Mouse (Mus musculus) liver, adult 2 months (tissue): ENCODE data around the gene Tmem237. TPM values are rescaled to one million over a fixed set of nuclear protein-coding genes. Genes with fewer than 3 reads are reported as not detected.

Experiments
- DNase-seq: peaks from one replicate; pipeline ENCODE4 v3.0.0-alpha.2; 2011; ENCODE audit warnings: low read depth, low spot score; ENCODE audit errors: extremely low read depth
- H3K27ac ChIP-seq: fragments of 200-500 bp; replicated peaks from 2 replicates; pipeline ENCODE4 v1.5.1; 2012; ENCODE audit warnings: low read depth, mild to moderate bottlenecking, control low read depth, inconsistent platforms, low read length; ENCODE audit not compliant: insufficient read depth
- H3K27me3 ChIP-seq: fragments of 200-500 bp; 2 replicates; pipeline ENCODE4 v1.6.1; 2012; ENCODE audit warnings: mild to moderate bottlenecking, moderate library complexity, low read length, inconsistent platforms; ENCODE audit not compliant: control insufficient read depth, insufficient read depth
- H3K36me3 ChIP-seq: fragments of 200-500 bp; 2 replicates; pipeline ENCODE4 v1.6.1; 2012; ENCODE audit warnings: low read length, inconsistent platforms; ENCODE audit not compliant: control insufficient read depth, insufficient read depth
- H3K4me1 ChIP-seq: fragments of 200-500 bp; 2 replicates; pipeline ENCODE4 v1.6.1; 2011; ENCODE audit warnings: low read length; ENCODE audit not compliant: control insufficient read depth, insufficient read depth
- H3K4me3 ChIP-seq: fragments of 200-500 bp; 2 replicates; pipeline ENCODE4 v1.5.1; 2011; ENCODE audit warnings: low read depth, mild to moderate bottlenecking, control low read depth, low read length, moderate library complexity; ENCODE audit not compliant: insufficient read depth
- H3K79me2 ChIP-seq: fragments of 200-500 bp; 2 replicates; pipeline ENCODE4 v1.6.1; 2012; ENCODE audit warnings: inconsistent platforms, mild to moderate bottlenecking, low read length, moderate library complexity; ENCODE audit not compliant: control insufficient read depth, insufficient read depth
- H3K9ac ChIP-seq: fragments of 200-500 bp; 2 replicates; pipeline ENCODE4 v1.6.1; 2012; ENCODE audit warnings: low read depth, mild to moderate bottlenecking, control low read depth, inconsistent platforms, low read length
- CTCF ChIP-seq: fragments of 200-500 bp; IDR thresholded peaks from 2 replicates; pipeline ENCODE4 v1.5.1; 2011; ENCODE audit warnings: low read depth, low read length, control low read depth
- POLR2A ChIP-seq: fragments of 200-500 bp; IDR thresholded peaks from 2 replicates; pipeline ENCODE4 v1.6.1; 2011; ENCODE audit warnings: low read length, control low read depth; ENCODE audit not compliant: insufficient read depth; ENCODE audit errors: extremely low read depth
- WGBS: fragments of 180-500 bp; shearing (Covaris S2); methylation state at CpG from one replicate; pipeline ENCODE4 v1.1.7; 2018; 5-methylcytosine and 5-hydroxymethylcytosine counted together
- polyA plus RNA-seq: library from polyadenylated mRNA; depleted of rRNA; stranded (reverse); fragments of >200 nt; gene quantifications from 2 replicates; pipeline ENCODE4 v1.2.3, GENCODE M21; 2012; rRNA removed
- total RNA-seq: library from RNA; depleted of rRNA; stranded (reverse); fragments of >200 nt; gene quantifications from 2 replicates; pipeline ENCODE4 v1.2.3, GENCODE M21; 2014; rRNA removed

Gene Tmem237
- total RNA-seq (4.5 and 5.2 TPM in 2 replicates), polyA plus RNA-seq (1.1 and 1.8 TPM in 2 replicates)

DNA sequence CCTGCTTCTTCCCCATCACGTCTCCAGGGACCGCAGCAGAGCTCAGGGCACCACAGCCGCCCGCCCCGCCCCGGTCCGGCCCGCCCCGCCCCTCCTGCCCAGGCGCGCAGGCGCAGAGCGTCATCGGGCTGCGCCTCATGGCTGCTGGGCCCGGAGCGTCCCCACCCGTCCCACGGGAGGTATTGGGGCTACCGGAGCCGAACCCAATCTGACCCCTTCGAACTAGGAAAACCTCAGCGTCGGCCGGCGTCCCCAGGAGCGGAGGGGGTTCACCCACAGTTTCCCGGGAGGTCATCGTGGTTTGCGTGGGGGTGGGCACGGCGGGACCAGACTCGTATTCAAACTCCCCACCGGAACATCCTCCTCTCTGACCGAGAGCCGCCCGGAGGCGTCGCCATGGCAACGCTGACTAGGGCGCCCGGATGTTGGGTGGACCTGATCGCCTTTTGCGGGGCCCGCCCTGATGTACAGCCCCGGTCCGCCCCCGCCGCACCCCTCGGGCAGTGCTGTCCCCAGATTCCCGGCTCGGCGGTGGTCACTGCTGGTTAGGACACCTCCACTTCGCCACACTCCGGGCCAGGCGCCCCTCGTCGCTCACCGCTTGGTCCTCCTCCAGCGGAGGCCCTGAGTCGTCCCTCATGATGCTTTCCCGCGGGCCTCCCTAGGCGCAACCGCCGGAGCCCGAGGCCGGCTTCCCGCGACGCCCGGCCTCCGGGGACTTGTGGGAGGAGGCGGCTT lies at the start of gene Tmem237:
Gene Tmem237 (minus strand): TSS at position 689 of the 738 bp plus-strand sequence.
- WGBS, result under 1% methylated on average over 74 of the region's 74 CpGs
- peak within 1 kb of the TSS; percentile 84 for H3K9ac ChIP-seq
- H3K79me2 ChIP-seq, result no peaks in the 10 kb centered on the region
- H3K36me3 ChIP-seq, result peaks cover 5% of the 10 kb centered on the region; the same call in 1 of the 2 replicates
- TF ChIP-seq CTCF (0 out of 2 replicates have a peak, but pooled peaks have one; percentile 20), POLR2A (no peak)
- no peaks in the 10 kb centered on the region for H3K27me3 ChIP-seq
- no peaks in the 10 kb centered on the region for H3K4me1 ChIP-seq
- peak; percentile 62 for DNase-seq
- H3K4me3 ChIP-seq, result peak within 1 kb of the TSS; percentile 99
- no peak within 1 kb of the TSS for H3K27ac ChIP-seq

DNA sequence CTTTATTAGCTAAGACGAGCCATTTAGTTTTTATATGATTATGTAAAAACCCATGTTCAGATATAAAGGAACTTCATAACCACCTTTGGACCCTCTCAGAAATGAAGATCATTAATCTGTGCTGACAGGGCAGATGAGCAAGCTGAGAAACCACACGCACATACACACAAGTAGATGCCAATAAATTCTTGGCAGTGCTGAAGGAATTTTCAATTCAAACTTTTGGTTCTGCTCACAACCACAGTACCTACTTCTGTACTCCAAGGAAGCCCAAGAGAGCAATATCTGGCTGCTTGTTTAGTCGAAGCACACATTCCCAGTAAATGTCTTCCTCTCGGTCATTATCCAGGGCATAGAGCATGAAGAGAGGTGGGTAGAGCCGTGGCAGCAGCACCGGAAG lies 49.4 kb upstream of the Tmem237 start:
- TF ChIP-seq CTCF (no peak), POLR2A (no peak)

DNA sequence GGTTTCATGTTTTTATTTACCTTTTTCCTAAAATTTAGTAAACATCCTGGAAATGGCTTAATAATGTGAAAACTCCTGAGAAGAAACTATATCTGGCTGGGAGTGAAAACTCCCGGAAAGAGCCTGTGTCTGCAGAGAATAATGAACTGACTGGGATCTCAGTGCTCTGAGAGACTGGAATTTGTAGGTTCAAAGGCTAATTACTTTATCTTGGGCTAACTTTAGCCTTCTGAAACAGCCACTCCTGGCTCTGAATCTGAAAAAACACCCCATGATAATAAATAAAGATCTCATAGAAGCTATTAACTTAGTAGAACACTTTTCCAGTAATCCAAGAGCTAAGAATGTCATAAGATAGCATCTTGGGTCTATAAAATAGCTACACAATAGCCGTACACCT lies 48.3 kb upstream of the Tmem237 start:
- Histone ChIP-seq H3K79me2 (no peaks in the 10 kb centered on the region), H3K4me3 (no peak overlapping the region), H3K36me3 (peaks cover 67% of the 10 kb centered on the region), H3K27me3 (no peaks in the 10 kb centered on the region), H3K4me1 (peaks cover 7% of the 10 kb centered on the region), H3K27ac (no peak overlapping the region), H3K9ac (no peak overlapping the region)
- TF ChIP-seq POLR2A (no peak), CTCF (no peak)
- no peak for DNase-seq
- 76% methylated on average over 2 of the region's 2 CpGs for WGBS

More for the DNA sequence above, 49.4 kb upstream of the Tmem237 start:
- 55% methylated on average over 6 of the region's 6 CpGs for WGBS
- no peaks in the 10 kb centered on the region for H3K79me2 ChIP-seq
- H3K27ac ChIP-seq, result no peak overlapping the region
- H3K36me3 ChIP-seq, result peaks cover 58% of the 10 kb centered on the region
- no peaks in the 10 kb centered on the region for H3K27me3 ChIP-seq
- H3K4me1 ChIP-seq, result peaks cover 7% of the 10 kb centered on the region
- no peak overlapping the region for H3K4me3 ChIP-seq
- peak; percentile 49 for DNase-seq
- no peak overlapping the region for H3K9ac ChIP-seq

DNA sequence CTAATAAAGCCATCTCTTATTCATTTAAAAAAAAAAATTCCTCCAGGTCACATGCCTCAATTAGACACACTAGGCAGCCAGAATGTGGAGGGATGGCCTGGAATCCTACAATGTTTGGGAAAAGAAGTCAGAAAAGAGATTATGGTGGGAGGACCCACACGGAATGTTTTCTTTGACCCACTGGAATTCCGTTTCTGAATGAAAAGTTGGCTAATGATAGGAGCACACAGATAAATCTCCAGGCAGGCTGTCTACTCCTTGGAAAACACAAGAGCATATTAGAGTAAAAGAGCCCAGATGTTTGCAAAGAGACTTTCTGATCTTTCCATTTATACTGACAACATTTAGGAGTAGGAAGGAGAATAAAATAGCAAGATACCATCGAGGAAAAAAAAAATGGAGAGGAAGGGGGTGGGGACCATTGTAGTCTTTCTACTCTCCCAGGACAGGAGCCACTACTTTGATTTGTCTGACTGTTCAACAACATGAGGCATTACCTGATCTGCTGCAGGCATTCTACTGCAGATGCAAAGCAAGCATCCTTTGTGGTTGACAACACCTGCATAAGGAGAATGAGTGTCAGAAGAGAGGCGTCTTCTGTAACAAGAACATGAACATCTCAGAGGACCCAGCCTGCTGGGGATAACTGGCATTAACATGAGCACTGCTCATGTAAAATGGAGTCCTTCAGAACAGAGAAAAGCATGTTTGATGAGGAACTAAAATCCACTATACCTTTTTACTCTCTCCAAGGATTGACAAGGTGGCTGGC lies 47.6 kb upstream of the Tmem237 start:
- Histone ChIP-seq H3K27ac (no peak overlapping the region), H3K36me3 (peaks cover 67% of the 10 kb centered on the region), H3K27me3 (no peaks in the 10 kb centered on the region), H3K9ac (no peak overlapping the region), H3K4me1 (peaks cover 5% of the 10 kb centered on the region), H3K4me3 (no peak overlapping the region), H3K79me2 (no peaks in the 10 kb centered on the region)
- no peak for DNase-seq
- TF ChIP-seq CTCF, result no peak
- TF ChIP-seq POLR2A, result no peak
- 87% methylated on average over 4 of the region's 4 CpGs for WGBS

DNA sequence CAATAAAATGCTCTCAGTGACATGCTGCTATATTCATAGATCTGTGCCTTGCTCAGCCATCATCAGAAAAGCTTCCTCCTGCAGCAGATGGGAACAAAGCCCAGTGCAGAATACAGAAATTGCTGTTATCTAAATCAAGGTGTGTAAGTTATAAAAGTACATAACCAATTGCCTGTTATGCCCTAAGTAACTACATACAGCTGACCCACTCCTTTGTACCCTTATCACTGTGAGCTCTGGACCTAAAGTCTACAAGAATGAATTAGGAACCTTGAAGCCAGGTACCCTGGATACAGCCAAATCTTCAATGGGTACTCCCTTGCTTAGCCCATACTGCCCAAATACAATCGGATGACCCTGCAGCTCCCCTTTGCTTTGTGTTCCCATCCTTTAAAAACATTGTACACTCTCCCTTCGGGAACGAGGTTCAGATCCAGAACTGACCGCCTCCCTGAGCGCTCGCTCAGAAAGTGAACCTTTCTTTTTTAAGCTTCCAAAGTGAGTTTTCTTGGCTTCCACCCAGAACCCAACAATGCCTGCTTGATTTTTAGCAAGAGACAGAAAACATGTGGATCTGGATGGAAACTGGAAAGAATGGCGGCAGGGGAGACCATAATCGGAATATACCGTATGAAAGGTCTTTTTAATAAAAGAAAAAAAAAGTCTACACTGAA lies 46.2 kb upstream of the Tmem237 start:
- Histone ChIP-seq H3K4me1 (peaks cover 5% of the 10 kb centered on the region), H3K9ac (no peak overlapping the region), H3K27ac (no peak overlapping the region), H3K36me3 (peaks cover 67% of the 10 kb centered on the region), H3K27me3 (no peaks in the 10 kb centered on the region), H3K79me2 (no peaks in the 10 kb centered on the region), H3K4me3 (no peak overlapping the region)
- DNase-seq, result peak; percentile 35
- WGBS, result 85% methylated on average over 9 of the region's 9 CpGs
- TF ChIP-seq POLR2A, result no peak
- no peak for TF ChIP-seq CTCF
